Mouse (Mus musculus) liver, postnatal 0 days (tissue): ENCODE results near the gene Sdccag8.

Source experiments
- CTCF ChIP-seq: sonication (generic); IDR thresholded peaks from 2 replicates; pipeline ENCODE4 v1.5.1; 2016; ENCODE audit warnings: antibody characterized with exemption, low read depth
- EP300 ChIP-seq: IDR thresholded peaks from 2 replicates; pipeline ENCODE4 v1.6.1; 2016; ENCODE audit warnings: antibody characterized with exemption, low read depth, mild to moderate bottlenecking

DNA sequence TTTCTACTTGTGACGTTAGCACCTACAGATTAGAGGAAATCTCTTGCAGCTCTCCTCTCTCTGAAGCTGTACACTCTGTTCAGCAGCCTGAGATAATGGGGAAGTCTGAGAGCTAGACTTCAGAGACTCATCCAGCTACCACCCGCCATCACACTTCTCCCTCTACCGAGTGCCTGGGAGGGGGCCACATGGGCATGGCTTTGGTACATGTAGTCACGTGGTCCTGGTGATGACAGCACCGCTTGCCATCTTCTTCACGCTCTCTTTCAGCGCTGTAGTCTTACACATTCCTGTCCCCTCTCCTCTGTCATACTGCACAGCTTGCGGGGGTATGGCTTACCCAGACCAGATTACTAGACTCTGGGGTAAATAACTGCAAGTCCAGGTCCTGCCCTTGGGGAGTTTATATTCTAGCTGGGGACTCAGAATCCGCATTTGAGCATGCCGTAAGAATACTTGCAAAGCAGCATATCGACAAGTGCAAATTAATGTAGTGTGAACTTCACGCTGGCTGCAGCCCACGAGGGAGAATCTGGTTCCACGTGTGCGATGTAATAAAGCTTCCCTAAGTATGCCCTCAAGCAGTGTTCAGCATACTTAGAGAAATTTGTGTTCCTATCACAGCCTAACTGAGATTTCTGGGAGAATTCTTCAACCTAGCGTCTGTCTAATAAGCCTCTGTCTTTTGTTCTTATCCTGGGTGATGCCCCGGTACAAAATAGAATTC, 70.9 kb downstream of the Sdccag8 start:
- no peak for TF ChIP-seq CTCF
- no peak for TF ChIP-seq EP300
